Mouse (Mus musculus) urinary bladder, adult 2 months (tissue): ENCODE data around the gene Intu. TPM values are rescaled to one million over a fixed set of nuclear protein-coding genes. Genes with fewer than 3 reads are reported as not detected.

ENCODE experiments used
- DNase-seq: peaks from one replicate; pipeline ENCODE4 v3.0.0; 2022; ENCODE audit warnings: low spot score
- polyA plus RNA-seq: library from polyadenylated mRNA; depleted of rRNA; stranded (reverse); fragments of >200 nt; gene quantifications from 2 replicates; pipeline ENCODE4 v1.2.3, GENCODE M21; 2012

Gene Intu
- polyA plus RNA-seq, 1 experiment, result 3.2 TPM

GRCm38 (mm10) chr3:40683171-40683570, 152.1 kb downstream of the Intu start:
- DNase-seq, result no peak

- no peak for DNase-seq
These were observed 154.9 kb downstream of the Intu start for GRCm38 (mm10) chr3:40685855-40686515.

- DNase-seq, result no peak
These were observed 155.8 kb downstream of the Intu start for GRCm38 (mm10) chr3:40686836-40687235.

GRCm38 (mm10) chr3:40687588-40687987, 156.5 kb downstream of the Intu start:
- DNase-seq, result no peak

- DNase-seq, result no peak
These were observed 160.5 kb downstream of the Intu start for GRCm38 (mm10) chr3:40691566-40691965.

- no peak for DNase-seq
These were observed 162.3 kb downstream of the Intu start for GRCm38 (mm10) chr3:40693435-40693834.

- no peak for DNase-seq
These were observed 162.9 kb downstream of the Intu start for GRCm38 (mm10) chr3:40693960-40694359.

- DNase-seq, result no peak
These were observed 163.4 kb downstream of the Intu start for GRCm38 (mm10) chr3:40694438-40694837.

GRCm38 (mm10) chr3:40695162-40695561, 164.1 kb downstream of the Intu start:
- DNase-seq, result no peak

- DNase-seq, result no peak
These were observed 167.7 kb downstream of the Intu start for GRCm38 (mm10) chr3:40698834-40699233.

- DNase-seq, result no peak
These were observed 173.8 kb downstream of the Intu start for GRCm38 (mm10) chr3:40704816-40705430.

GRCm38 (mm10) chr3:40708655-40709054, 177.6 kb downstream of the Intu start, which contains the start of gene Slc25a31:
TSS of gene Slc25a31 (plus strand) at chr3:40708855.
- DNase-seq, result no peak

- DNase-seq, result no peak
These were observed 185.0 kb downstream of the Intu start for GRCm38 (mm10) chr3:40716056-40716455.

GRCm38 (mm10) chr3:40719022-40719421, 187.9 kb downstream of the Intu start:
- DNase-seq, result no peak

GRCm38 (mm10) chr3:40738381-40738912, 207.4 kb downstream of the Intu start:
- DNase-seq, result no peak

- DNase-seq, result no peak
These were observed 213.1 kb downstream of the Intu start, which contains the start of gene Hspa4l for GRCm38 (mm10) chr3:40744024-40744835. TSS of gene Hspa4l (plus strand) at chr3:40744495.

GRCm38 (mm10) chr3:40744836-40745660, 214.0 kb downstream of the Intu start:
- peak; percentile 95 for DNase-seq

GRCm38 (mm10) chr3:40745661-40746547, 214.8 kb downstream of the Intu start:
- no peak for DNase-seq
